Comparison of ENCODE assay signal across 14 mouse cellular contexts in the genomic region with DNA sequence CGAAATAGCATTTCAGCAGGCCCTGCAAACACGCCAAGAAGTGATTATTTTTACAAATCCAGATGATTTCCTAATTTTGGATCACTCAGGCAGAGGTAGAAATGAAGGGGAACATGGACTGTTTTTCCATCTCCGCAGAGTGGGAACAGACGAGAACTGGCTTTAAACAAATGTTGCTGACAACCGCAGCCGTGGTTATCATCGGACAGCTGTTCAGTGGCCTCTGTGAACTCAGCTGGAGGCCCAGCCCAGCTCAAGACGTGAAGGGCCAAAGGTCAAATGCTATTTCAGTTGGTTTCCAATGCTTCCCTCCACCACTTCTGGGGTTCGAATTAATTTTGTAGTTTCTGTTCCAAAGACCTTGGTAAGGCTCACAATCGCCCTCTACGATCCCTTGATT.
A peak's percentile ranks its signal among the peaks of the same experiment; 100 is the strongest.
DNase-seq lines count a peak whose midpoint lies in the region; ATAC-seq and TF ChIP-seq lines count a peak whose summit lies in the region.
"Had no signal": no experiment of that assay in that cellular context is flagged by ENCODE, and none has a peak within 500 bp of the region (broad histone marks: within the 10 kb centered on the region; RNA-seq: fewer than 3 reads in every experiment).

No protein-coding gene starts in this region.

- H3K27ac ChIP-seq in kidney, postnatal 0 days, result no peak overlapping the region
- H3K27ac ChIP-seq: lung, embryonic 15.5 days had no signal

- no peaks in the 10 kb centered on the region for H3K9me3 ChIP-seq in kidney, postnatal 0 days (replicated peaks; ENCODE audit: low read length)
- H3K9me3 ChIP-seq: G1E; lung, embryonic 15.5 days had no signal

- WGBS in lung, adult 2 months, result 64% methylated on average over 11 of the region's 11 CpGs
- 38% methylated on average over 11 of the region's 11 CpGs for WGBS in kidney, postnatal 0 days

- no peaks in the 10 kb centered on the region for H3K36me3 ChIP-seq in kidney, postnatal 0 days (ENCODE audit: insufficient read depth, low read length)
- H3K36me3 ChIP-seq in myocyte (ENCODE audit: control insufficient read depth, insufficient read depth), result no peaks in the 10 kb centered on the region
- H3K36me3 ChIP-seq: lung, embryonic 15.5 days had no signal

- no peak overlapping the region for H3K4me2 ChIP-seq in kidney, postnatal 0 days (ENCODE audit: low read length)
- H3K4me2 ChIP-seq in myocyte (ENCODE audit: low read depth), result peak overlapping the region; percentile 14
- H3K4me2 ChIP-seq: lung, embryonic 15.5 days had no signal

- H3K4me3 ChIP-seq in lung, adult 2 months (replicated peaks; ENCODE audit: extremely low read depth, low read depth, low read length), result no peak overlapping the region
- H3K4me3 ChIP-seq in kidney, postnatal 0 days (replicated peaks; ENCODE audit: low read depth, low read length), result no peak overlapping the region
- no peak overlapping the region for H3K4me3 ChIP-seq in myocyte
- H3K4me3 ChIP-seq: lung, embryonic 15.5 days had no signal

- H3ac ChIP-seq in myocyte (ENCODE audit: control insufficient read depth, insufficient read length), result no peak overlapping the region

- peak; percentile 42 to 50 for DNase-seq in lung, adult 18-20 months
- no peak for DNase-seq in lung, adult 2 months
- DNase-seq in heart, adult 8-10 months (ENCODE audit: low spot score), result peak; percentile 60
- peak; percentile 36 for DNase-seq in kidney, postnatal 0 days (ENCODE audit: low spot score)
- no peak for DNase-seq in left cerebral cortex, adult 8-10 months (ENCODE audit: low spot score in 2 of 2)
- DNase-seq in spleen, adult 12 weeks (ENCODE audit: low spot score), result no peak
- DNase-seq: adrenal gland, postnatal 25 days; cerebellum, adult 9-11 months; forebrain, postnatal 0 days had no signal

- ATAC-seq in kidney, postnatal 0 days (replicated peaks; ENCODE audit: low FRiP score, low read depth), result no peak
- ATAC-seq in monocyte, adult 5-6 weeks (replicated peaks; ENCODE audit: insufficient number of reproducible peaks, low FRiP score, low TSS enrichment, poor library complexity, severe bottlenecking), result no peak
- ATAC-seq: forebrain, postnatal 0 days; inflammation-experienced regulatory T-cells, adult 6 months had no signal

- H3K9ac ChIP-seq in kidney, postnatal 0 days (ENCODE audit: low read depth, low read length), result no peak overlapping the region
- H3K9ac ChIP-seq: forebrain, postnatal 0 days; lung, embryonic 15.5 days had no signal

- no peaks in the 10 kb centered on the region for H3K27me3 ChIP-seq in kidney, postnatal 0 days (ENCODE audit: insufficient read depth, low read length)
- H3K27me3 ChIP-seq in myocyte (ENCODE audit: control insufficient read depth, insufficient read depth, insufficient read length), result no peaks in the 10 kb centered on the region
- H3K27me3 ChIP-seq: lung, embryonic 15.5 days had no signal

- H3K4me1 ChIP-seq in lung, adult 2 months (ENCODE audit: control insufficient read depth, insufficient read depth, low read length), result no peaks in the 10 kb centered on the region
- H3K4me1 ChIP-seq in kidney, postnatal 0 days (replicated peaks; ENCODE audit: insufficient read depth, low read length), result no peaks in the 10 kb centered on the region

- TF ChIP-seq POLR2A in lung, adult 2 months (IDR thresholded peaks at IDR 0.05; ENCODE audit: borderline replicate concordance, extremely low read depth, low read depth, low read length), result no peak
- no peak for TF ChIP-seq POLR2A in myocyte (IDR thresholded peaks at IDR 0.05; ENCODE audit: insufficient read length, low read depth)

- no peak for TF ChIP-seq CTCF in lung, adult 2 months (IDR thresholded peaks at IDR 0.05; ENCODE audit: insufficient read depth, low read length)
- TF ChIP-seq CTCF in kidney, postnatal 0 days (IDR thresholded peaks at IDR 0.05; ENCODE audit: low read depth), result no peak

- no peaks in the 10 kb centered on the region for H3K79me2 ChIP-seq in myocyte (ENCODE audit: control insufficient read depth, insufficient read depth)

TF ChIP-seq in myocyte, 11 proteins besides CTCF, POLR2A, EP300 and RAD21:
- TF ChIP-seq TCF12 (IDR thresholded peaks at IDR 0.05; ENCODE audit: insufficient read depth, poor library complexity, severe bottlenecking) (peak; percentile 66), USF1 (IDR thresholded peaks at IDR 0.05; ENCODE audit: low read depth) (no peak), E2F4 (IDR thresholded peaks at IDR 0.05; ENCODE audit: insufficient read depth) (no peak), MYOG (IDR thresholded peaks at IDR 0.05; ENCODE audit: control insufficient read depth in 1 of 3, insufficient read depth in 1 of 3, insufficient read length in 2 of 3, low read depth in 2 of 3) (peak; percentile 78 to 95 (median 87)), CEBPB (IDR thresholded peaks at IDR 0.05; ENCODE audit: insufficient read depth, poor library complexity, severe bottlenecking) (no peak), MAX (IDR thresholded peaks at IDR 0.05; ENCODE audit: low read depth) (no peak), TCF3 (IDR thresholded peaks at IDR 0.05; ENCODE audit: insufficient read length, low read depth) (no peak), MYOD1 (IDR thresholded peaks at IDR 0.05; ENCODE audit: control insufficient read depth in 1 of 3, insufficient read length in 2 of 3, low read depth in 2 of 3) (peak; percentile 58 to 91 (median 87)), REST (IDR thresholded peaks at IDR 0.05; ENCODE audit: insufficient read depth, insufficient read length) (no peak), POLR2AphosphoS2 (IDR thresholded peaks at IDR 0.05; ENCODE audit: insufficient read length, low read depth) (no peak), SRF (IDR thresholded peaks at IDR 0.05; ENCODE audit: control insufficient read depth, insufficient read length, low read depth) (no peak)

Comparison
In these comparisons a context has a peak if more than half of its experiments do, and no peak if none do; other contexts are left out.
1. DNase-seq: peak in lung, adult 18-20 months (2 of 2), heart, adult 8-10 months (single experiment) and kidney, postnatal 0 days (single experiment); none in lung, adult 2 months (single experiment), left cerebral cortex, adult 8-10 months (0 of 2) and spleen, adult 12 weeks (single experiment).